Mouse (Mus musculus): Measurements from ENCODE around the gene B3gnt9. TPM values are rescaled to one million over a fixed set of nuclear protein-coding genes. Genes with fewer than 3 reads are reported as not detected.
A peak's percentile ranks its signal among the peaks of the same experiment; 100 is the strongest.
"Not testable (repeated sequence)": the region's sequence is repeated elsewhere in the genome, so short reads cannot be mapped to it uniquely, and the experiment has no call there.

Gene B3gnt9
- polyA plus RNA-seq, 1 experiment from 2014 or later, result 27.4 TPM

DNA sequence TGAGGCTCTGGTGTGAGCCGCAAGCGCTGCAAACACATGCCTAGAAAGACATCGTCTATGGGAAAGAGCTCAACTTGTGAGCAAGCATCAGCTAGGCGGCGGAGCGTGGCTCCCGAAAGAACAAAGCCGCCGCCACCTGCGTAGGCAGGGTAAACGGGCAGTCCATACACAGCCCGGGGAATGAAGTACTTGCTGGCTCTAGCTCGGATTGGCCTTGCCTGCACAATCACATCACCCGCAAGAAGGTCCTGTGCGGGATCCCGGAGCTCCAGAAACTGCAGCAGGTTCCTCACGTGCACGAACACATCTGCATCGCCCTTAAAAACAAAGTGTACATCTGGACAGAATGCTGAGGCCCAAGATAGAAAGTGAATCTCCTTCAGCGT is 1.2 kb downstream of the B3gnt9 start:
- no peak for ATAC-seq (ENCODE audit: insufficient read depth, low FRiP score, low read depth)
- 48% methylated on average over 20 of the region's 20 CpGs for WGBS
- no peak overlapping the region for H3K27ac ChIP-seq
- H3K4me3 ChIP-seq (replicated peaks), result peak overlapping the region; percentile 63
- H3K9me3 ChIP-seq, result no peaks in the 10 kb centered on the region
- peaks cover 9% of the 10 kb centered on the region for H3K27me3 ChIP-seq (replicated peaks)
- peaks cover 18% of the 10 kb centered on the region for H3K4me1 ChIP-seq
- peaks cover 19% of the 10 kb centered on the region for H3K36me3 ChIP-seq
- H3K4me2 ChIP-seq, result peak overlapping the region; percentile 96
- no peak overlapping the region for H3K9ac ChIP-seq

- Histone ChIP-seq H3K4me1 (peaks cover 14% of the 10 kb centered on the region), H3K9me3 (no peaks in the 10 kb centered on the region), H3K9ac (no peak overlapping the region), H3K27me3 (replicated peaks) (peaks cover under 1% of the 10 kb centered on the region; the same call in 1 of the 2 replicates), H3K4me3 (replicated peaks) (no peak overlapping the region), H3K4me2 (0 out of 2 replicates have a peak overlapping the region, but pooled peaks have one; percentile 96), H3K27ac (no peak overlapping the region), H3K36me3 (peaks cover 26% of the 10 kb centered on the region)
- no peak for ATAC-seq (ENCODE audit: insufficient read depth, low FRiP score, low read depth)
- WGBS, result 71% methylated on average over 10 of the region's 10 CpGs
Measured at GRCm38 (mm10) chr8:105252680-105253537, 2.0 kb downstream of the B3gnt9 start.

DNA sequence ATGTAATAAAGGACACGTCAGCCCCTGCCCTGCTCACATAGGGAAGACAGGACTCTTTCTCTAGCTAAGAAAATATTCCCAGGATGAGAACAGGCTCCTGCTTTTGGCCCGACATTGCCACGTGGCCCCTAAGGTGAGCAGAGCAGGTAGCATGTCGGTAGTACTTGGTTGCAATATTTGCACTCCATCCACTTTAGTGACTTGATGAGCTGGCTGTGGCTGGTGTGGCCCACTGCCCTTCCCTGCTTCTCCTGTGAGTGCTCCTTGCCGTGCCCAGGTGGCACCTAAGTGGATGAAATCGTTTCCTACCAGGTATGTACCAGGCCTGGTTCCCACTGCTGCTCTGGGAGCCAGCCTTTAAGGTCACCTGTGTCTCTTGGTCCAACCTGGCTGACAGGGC is 3.0 kb downstream of the B3gnt9 start:
- ATAC-seq (ENCODE audit: insufficient read depth, low FRiP score, low read depth), result no peak
- 92% methylated on average over 6 of the region's 6 CpGs for WGBS
- peaks cover 26% of the 10 kb centered on the region for H3K36me3 ChIP-seq
- H3K4me2 ChIP-seq, result no peak overlapping the region
- H3K27me3 ChIP-seq (replicated peaks), result no peaks in the 10 kb centered on the region
- H3K9ac ChIP-seq, result no peak overlapping the region
- peaks cover 14% of the 10 kb centered on the region for H3K4me1 ChIP-seq
- no peak overlapping the region for H3K27ac ChIP-seq
- H3K4me3 ChIP-seq (replicated peaks), result no peak overlapping the region
- no peaks in the 10 kb centered on the region for H3K9me3 ChIP-seq

- no peak for ATAC-seq (ENCODE audit: insufficient read depth, low FRiP score, low read depth)
- Histone ChIP-seq H3K9ac (no peak overlapping the region), H3K4me2 (no peak overlapping the region), H3K4me3 (replicated peaks) (no peak overlapping the region), H3K9me3 (no peaks in the 10 kb centered on the region), H3K4me1 (no peaks in the 10 kb centered on the region), H3K36me3 (peaks cover 16% of the 10 kb centered on the region; the same call in 1 of the 2 replicates), H3K27me3 (replicated peaks) (no peaks in the 10 kb centered on the region), H3K27ac (no peak overlapping the region)
- WGBS, result 97% methylated on average over 7 of the region's 7 CpGs
Measured at GRCm38 (mm10) chr8:105241016-105241415, 13.9 kb downstream of the B3gnt9 start.

DNA sequence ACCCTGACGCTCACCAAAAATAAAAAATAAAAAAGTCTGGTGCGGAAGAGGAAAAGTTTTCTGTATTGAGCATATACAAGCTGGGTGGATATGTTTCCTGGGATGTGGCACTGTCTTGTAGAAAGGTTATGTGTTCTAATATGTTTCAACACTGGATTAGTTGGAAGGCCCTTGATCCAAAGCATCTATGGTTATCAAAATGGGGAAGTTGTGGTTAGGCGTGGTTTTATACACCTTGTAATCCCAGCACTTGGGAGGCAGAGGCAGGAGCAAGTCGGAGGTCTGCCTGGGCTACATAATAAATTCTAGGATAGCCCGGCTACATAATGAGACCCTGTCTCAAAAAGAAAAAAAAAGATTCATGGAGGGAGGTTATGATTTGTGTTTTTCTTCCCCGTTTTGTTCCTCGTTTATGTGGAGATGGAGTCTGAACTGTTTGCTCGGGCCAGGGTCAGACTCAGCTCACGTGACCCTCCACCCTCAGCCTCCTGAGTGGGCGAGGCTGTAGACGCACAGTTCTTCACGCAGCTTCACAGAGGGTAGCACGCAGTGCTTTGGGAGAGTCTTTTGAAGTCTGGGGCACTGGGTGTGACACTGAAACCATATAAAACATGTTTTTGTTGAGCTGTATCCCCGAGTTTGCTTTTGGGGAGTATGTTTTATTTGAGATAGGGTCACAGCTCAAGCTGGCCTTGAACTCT is 17.4 kb downstream of the B3gnt9 start:
- 79% methylated on average over 14 of the region's 14 CpGs for whole genome bisulfite sequencing
- Histone ChIP-seq H3K27me3 (replicated peaks) (no peaks in the 10 kb centered on the region), H3K4me1 (no peaks in the 10 kb centered on the region), H3K9ac (no peak overlapping the region), H3K9me3 (no peaks in the 10 kb centered on the region), H3K4me2 (no peak overlapping the region), H3K36me3 (peaks cover 28% of the 10 kb centered on the region), H3K4me3 (replicated peaks) (no peak overlapping the region), H3K27ac (no peak overlapping the region)
- ATAC-seq (ENCODE audit: insufficient read depth, low FRiP score, low read depth), result no peak

- no peak overlapping the region for H3K27ac ChIP-seq
- H3K4me1 ChIP-seq, result no peaks in the 10 kb centered on the region
- H3K9me3 ChIP-seq, result no peaks in the 10 kb centered on the region
- no peak overlapping the region for H3K9ac ChIP-seq
- H3K27me3 ChIP-seq (replicated peaks), result no peaks in the 10 kb centered on the region
- peaks cover 18% of the 10 kb centered on the region for H3K36me3 ChIP-seq
- WGBS, result 72% methylated on average over 1 of the region's 1 CpGs
- no peak for ATAC-seq (ENCODE audit: insufficient read depth, low FRiP score, low read depth)
- H3K4me3 ChIP-seq (replicated peaks), result no peak overlapping the region
- H3K4me2 ChIP-seq, result no peak overlapping the region
Measured at GRCm38 (mm10) chr8:105235206-105235605, 19.7 kb downstream of the B3gnt9 start.

DNA sequence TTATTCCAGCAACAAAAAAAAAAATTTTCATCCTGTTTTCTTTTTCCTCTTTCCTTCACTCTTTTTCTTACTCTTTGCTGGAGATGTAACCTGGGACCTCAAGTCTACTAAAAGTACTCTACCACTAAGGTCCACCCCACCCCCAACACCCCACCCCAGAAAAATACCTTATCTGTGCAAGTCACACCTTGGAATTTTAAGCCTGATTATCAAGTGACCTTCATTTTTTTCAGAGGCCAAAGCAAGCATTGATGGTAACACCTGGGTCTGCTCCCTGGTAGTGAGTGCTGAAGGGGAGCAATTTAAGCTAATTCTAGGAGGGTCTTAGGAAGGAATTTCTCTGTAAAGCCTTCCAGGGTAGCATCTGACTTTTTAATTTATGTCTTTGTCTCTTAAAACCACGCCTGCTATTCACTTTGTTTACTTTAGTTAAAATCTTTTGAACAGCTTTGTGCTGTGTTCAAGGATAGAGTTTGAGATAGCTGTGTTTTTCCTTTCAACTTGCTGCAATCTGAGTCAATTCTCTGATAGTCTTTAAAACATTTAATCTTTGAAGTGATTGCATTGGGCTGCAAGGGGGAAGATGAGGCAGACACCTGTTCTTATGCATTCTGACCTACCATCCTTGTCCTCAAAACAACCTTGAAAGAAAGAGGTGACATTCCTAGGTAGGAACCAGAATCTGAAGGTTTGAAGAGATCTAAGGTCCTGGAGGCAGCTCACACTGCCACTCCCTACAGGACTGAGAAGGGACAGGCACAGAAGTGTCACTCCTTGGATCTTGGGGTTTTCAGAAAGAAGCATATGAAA is 21.6 kb downstream of the B3gnt9 start:
- Histone ChIP-seq H3K4me2 (no peak overlapping the region), H3K36me3 (peaks cover 12% of the 10 kb centered on the region), H3K4me1 (no peaks in the 10 kb centered on the region), H3K9ac (no peak overlapping the region), H3K27me3 (replicated peaks) (no peaks in the 10 kb centered on the region), H3K27ac (no peak overlapping the region), H3K9me3 (no peaks in the 10 kb centered on the region), H3K4me3 (replicated peaks) (no peak overlapping the region)
- ATAC-seq (ENCODE audit: insufficient read depth, low FRiP score, low read depth), result no peak
- WGBS, result 29% methylated on average over 1 of the region's 1 CpGs

DNA sequence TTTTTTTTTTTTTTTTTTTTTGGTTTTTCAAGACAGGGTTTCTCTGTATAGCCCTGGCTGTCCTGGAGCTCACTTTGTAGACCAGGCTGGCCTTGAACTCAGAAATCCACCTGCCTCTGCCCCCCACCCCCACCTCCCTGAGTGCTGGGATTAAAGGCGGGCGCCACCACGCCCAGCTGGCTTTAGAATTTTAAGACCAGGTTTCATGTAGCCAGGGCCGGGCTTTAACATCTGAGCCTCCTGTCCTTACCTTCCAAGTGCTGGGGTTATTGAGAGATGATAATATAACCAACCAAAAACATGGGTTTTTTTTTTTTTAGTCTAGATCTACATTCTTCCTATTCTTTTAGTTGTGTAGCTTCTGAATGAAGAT is 22.6 kb downstream of the B3gnt9 start:
- H3K4me1 ChIP-seq; H3K9me3 ChIP-seq; H3K27ac ChIP-seq; ATAC-seq (ENCODE audit: insufficient read depth, low FRiP score, low read depth); H3K9ac ChIP-seq; H3K4me2 ChIP-seq; H3K4me3 ChIP-seq (replicated peaks); H3K27me3 ChIP-seq (replicated peaks): not testable (repeated sequence)
- H3K36me3 ChIP-seq, result peaks cover 12% of the 10 kb centered on the region
- WGBS, result 92% methylated on average over 4 of the region's 4 CpGs

GRCm38 (mm10) chr8:105231503-105232320 is 23.2 kb downstream of the B3gnt9 start:
- Histone ChIP-seq H3K27me3 (replicated peaks) (no peaks in the 10 kb centered on the region), H3K4me1 (0 out of 2 replicates have a peak, but pooled peaks cover 7% of the 10 kb centered on the region), H3K36me3 (peaks cover 12% of the 10 kb centered on the region), H3K9me3 (no peaks in the 10 kb centered on the region), H3K27ac (no peak overlapping the region), H3K9ac (no peak overlapping the region), H3K4me3 (replicated peaks) (no peak overlapping the region), H3K4me2 (no peak overlapping the region)
- 85% methylated on average over 12 of the region's 12 CpGs for WGBS
- ATAC-seq (ENCODE audit: insufficient read depth, low FRiP score, low read depth), result no peak

DNA sequence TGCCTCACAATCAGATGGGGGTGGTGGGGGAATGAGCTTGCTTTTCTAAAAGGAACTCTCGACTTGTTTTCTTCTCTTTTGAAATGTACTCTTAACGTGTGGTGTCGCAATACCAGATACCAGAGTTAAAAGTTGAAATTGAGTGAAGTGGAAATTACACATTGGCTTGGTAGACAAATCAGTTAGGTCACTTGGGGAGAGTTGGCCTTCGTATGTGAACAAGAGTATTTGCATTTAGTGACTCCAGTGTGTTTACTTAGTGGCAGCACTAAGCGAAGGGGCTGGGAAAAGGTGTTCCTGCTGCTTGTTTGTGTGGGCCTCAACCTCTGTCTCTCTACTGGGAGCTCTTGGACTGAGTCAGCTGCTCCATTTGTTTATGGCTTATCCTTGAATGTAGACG is 29.0 kb downstream of the B3gnt9 start:
- Histone ChIP-seq H3K27ac (peak overlapping the region; percentile 88), H3K9me3 (no peaks in the 10 kb centered on the region), H3K9ac (peak overlapping the region; percentile 96; the same call in 1 of the 2 replicates), H3K27me3 (replicated peaks) (no peaks in the 10 kb centered on the region), H3K4me3 (replicated peaks) (peak overlapping the region; percentile 99), H3K36me3 (no peaks in the 10 kb centered on the region), H3K4me1 (peaks cover 16% of the 10 kb centered on the region; the same call in 1 of the 2 replicates), H3K4me2 (peak overlapping the region; percentile 74)
- WGBS, result 9% methylated on average over 6 of the region's 6 CpGs
- peak; percentile 57; the same call in 1 of the 2 replicates for ATAC-seq (ENCODE audit: insufficient read depth, low FRiP score, low read depth)

GRCm38 (mm10) chr8:105225272-105225593 is 29.7 kb downstream of the B3gnt9 start:
- Histone ChIP-seq H3K27me3 (replicated peaks) (no peaks in the 10 kb centered on the region), H3K9me3 (no peaks in the 10 kb centered on the region), H3K4me2 (peak overlapping the region; percentile 74), H3K4me3 (replicated peaks) (peak overlapping the region; percentile 99), H3K4me1 (peaks cover 16% of the 10 kb centered on the region; the same call in 1 of the 2 replicates), H3K36me3 (no peaks in the 10 kb centered on the region), H3K9ac (peak overlapping the region; percentile 96), H3K27ac (peak overlapping the region; percentile 88)
- WGBS, result under 1% methylated on average over 27 of the region's 27 CpGs
- no peak for ATAC-seq (ENCODE audit: insufficient read depth, low FRiP score, low read depth)

All from stomach, embryonic 15.5 days (tissue).